Mouse (Mus musculus): ENCODE measurements around the gene Mapk10. TPM values are rescaled to one million over a fixed set of nuclear protein-coding genes. Genes with fewer than 3 reads are reported as not detected.
"Not testable (repeated sequence)": the region's sequence is repeated elsewhere in the genome, so short reads cannot be mapped to it uniquely, and the experiment has no call there.

The Mapk10 gene
- polyA plus RNA-seq, 1 experiment from 2014 or later, result 82.3 TPM

DNA sequence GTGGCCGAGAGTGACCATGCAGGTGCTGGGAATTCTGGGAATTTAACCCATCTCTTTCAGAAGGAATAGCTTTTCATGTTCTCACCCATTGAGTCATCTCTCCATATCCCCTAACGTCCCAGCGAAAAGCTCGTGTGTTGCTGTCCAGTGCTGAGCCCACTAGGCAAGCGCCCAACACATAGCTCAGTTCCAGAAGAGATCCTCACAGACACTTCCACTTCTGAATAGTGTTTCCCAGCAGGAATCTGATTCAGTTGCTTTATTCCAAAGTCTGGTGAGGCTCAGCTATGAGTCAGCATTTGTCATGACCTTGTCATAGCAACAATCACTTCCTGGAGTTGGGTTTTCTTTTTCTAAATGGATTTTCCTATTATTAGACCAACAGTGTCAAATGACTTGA is 217.2 kb downstream of the Mapk10 start:
- Histone ChIP-seq H3K27me3 (no peaks in the 10 kb centered on the region), H3K27ac (replicated peaks) (no peak overlapping the region), H3K9ac (no peak overlapping the region), H3K4me3 (no peak overlapping the region), H3K4me1 (replicated peaks) (no peaks in the 10 kb centered on the region), H3K36me3 (peaks cover 13% of the 10 kb centered on the region), H3K4me2 (no peak overlapping the region), H3K9me3 (no peaks in the 10 kb centered on the region)
- WGBS, result 89% methylated on average over 5 of the region's 5 CpGs
- no peak for ATAC-seq (ENCODE audit: low read depth)

GRCm38 (mm10) chr5:102991691-102992090 is 219.4 kb downstream of the Mapk10 start:
- H3K27me3 ChIP-seq, result no peaks in the 10 kb centered on the region
- H3K4me1 ChIP-seq (replicated peaks), result no peaks in the 10 kb centered on the region
- WGBS, result 72% methylated on average over 2 of the region's 2 CpGs
- ATAC-seq (ENCODE audit: low read depth), result no peak
- no peak overlapping the region for H3K4me3 ChIP-seq
- peaks cover 30% of the 10 kb centered on the region for H3K36me3 ChIP-seq
- H3K27ac ChIP-seq (replicated peaks), result no peak overlapping the region
- H3K4me2 ChIP-seq, result no peak overlapping the region
- no peaks in the 10 kb centered on the region for H3K9me3 ChIP-seq
- H3K9ac ChIP-seq, result no peak overlapping the region

GRCm38 (mm10) chr5:102978382-102978781 is 232.8 kb downstream of the Mapk10 start:
- H3K27me3 ChIP-seq, result no peaks in the 10 kb centered on the region
- no peak overlapping the region for H3K27ac ChIP-seq (replicated peaks)
- H3K4me2 ChIP-seq, result no peak overlapping the region
- H3K36me3 ChIP-seq, result no peaks in the 10 kb centered on the region
- H3K4me1 ChIP-seq (replicated peaks), result peaks cover 24% of the 10 kb centered on the region
- H3K9me3 ChIP-seq, result no peaks in the 10 kb centered on the region
- no peak overlapping the region for H3K9ac ChIP-seq
- WGBS, result 82% methylated on average over 2 of the region's 2 CpGs
- ATAC-seq (ENCODE audit: low read depth), result no peak
- no peak overlapping the region for H3K4me3 ChIP-seq

- 40% methylated on average over 6 of the region's 6 CpGs for WGBS
- H3K36me3 ChIP-seq, result no peaks in the 10 kb centered on the region
- peak overlapping the region; percentile 67 for H3K27ac ChIP-seq (replicated peaks)
- no peak overlapping the region for H3K9ac ChIP-seq
- H3K4me3 ChIP-seq, result no peak overlapping the region
- H3K27me3 ChIP-seq, result no peaks in the 10 kb centered on the region
- peaks cover 28% of the 10 kb centered on the region for H3K4me1 ChIP-seq (replicated peaks)
- ATAC-seq (ENCODE audit: low read depth), result peak; percentile 76; the same call in 1 of the 2 replicates
- no peak overlapping the region for H3K4me2 ChIP-seq
- H3K9me3 ChIP-seq, result no peaks in the 10 kb centered on the region
Observed at GRCm38 (mm10) chr5:102977138-102977537, 234.0 kb downstream of the Mapk10 start.

DNA sequence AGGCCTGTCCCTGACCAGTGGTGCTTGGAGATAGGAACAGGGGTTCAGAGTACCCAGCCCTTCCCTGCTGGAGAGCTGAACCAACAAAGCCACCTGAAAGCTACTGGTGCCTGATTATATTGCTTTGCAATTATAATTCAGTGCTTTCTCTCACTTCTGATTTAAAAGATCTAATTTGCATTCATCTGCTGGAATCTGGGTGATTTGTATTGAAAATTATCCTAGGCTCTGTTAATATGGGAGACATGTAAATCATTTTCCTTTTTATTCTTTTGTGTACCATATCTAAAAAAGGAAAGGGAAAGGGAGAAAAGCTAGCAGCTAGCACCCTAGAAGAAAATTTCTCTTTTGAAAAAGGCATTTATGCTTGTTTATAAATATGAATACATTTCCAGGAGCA is 234.6 kb downstream of the Mapk10 start:
- Histone ChIP-seq H3K4me3 (no peak overlapping the region), H3K27ac (replicated peaks) (peak overlapping the region; percentile 67), H3K4me1 (replicated peaks) (peaks cover 28% of the 10 kb centered on the region), H3K4me2 (no peak overlapping the region), H3K9me3 (no peaks in the 10 kb centered on the region), H3K27me3 (no peaks in the 10 kb centered on the region), H3K9ac (no peak overlapping the region), H3K36me3 (no peaks in the 10 kb centered on the region)
- no peak for ATAC-seq (ENCODE audit: low read depth)

DNA sequence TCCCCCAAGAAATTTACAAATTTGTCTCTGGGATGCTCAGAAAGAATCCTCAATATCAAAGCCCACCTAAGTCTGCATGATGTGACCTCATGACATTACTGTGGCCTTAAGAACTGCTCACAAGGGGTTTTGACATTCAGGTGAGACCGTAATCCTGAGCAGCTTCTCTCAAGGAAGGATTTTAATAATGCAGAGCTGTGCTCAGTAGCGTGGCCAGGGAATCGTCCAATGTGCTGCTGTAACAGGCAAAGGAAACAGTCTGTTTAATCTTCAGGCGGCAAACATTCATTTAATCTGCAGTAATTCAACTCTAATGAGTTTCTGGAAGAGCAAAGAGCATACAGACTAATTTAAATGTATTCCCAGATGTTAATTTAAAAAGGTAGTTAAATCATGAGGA is 236.7 kb downstream of the Mapk10 start:
- no peaks in the 10 kb centered on the region for H3K27me3 ChIP-seq
- peaks cover 28% of the 10 kb centered on the region for H3K4me1 ChIP-seq (replicated peaks)
- no peak overlapping the region for H3K4me3 ChIP-seq
- ATAC-seq (ENCODE audit: low read depth), result no peak
- 51% methylated on average over 4 of the region's 4 CpGs for WGBS
- no peaks in the 10 kb centered on the region for H3K9me3 ChIP-seq
- H3K27ac ChIP-seq (replicated peaks), result peak overlapping the region; percentile 76
- H3K36me3 ChIP-seq, result no peaks in the 10 kb centered on the region
- H3K4me2 ChIP-seq, result no peak overlapping the region
- no peak overlapping the region for H3K9ac ChIP-seq

DNA sequence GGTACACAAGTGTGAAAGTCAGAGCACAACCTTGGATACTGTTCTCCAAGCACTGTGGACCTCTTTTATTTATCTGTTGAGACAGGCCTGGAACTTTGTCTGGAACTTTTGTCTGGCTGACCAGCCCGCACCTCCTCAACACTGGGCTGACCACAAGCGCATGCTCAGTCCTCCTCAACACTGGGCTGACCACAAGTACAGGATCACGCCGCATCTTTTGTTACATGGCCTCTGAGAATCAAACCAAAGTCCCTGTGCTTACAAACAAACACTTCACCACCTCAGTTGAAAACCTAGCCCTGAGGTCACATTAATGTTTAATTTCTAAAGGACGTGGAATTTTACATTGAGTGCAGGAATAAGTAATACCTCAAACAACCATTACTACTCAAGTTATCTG is 246.7 kb downstream of the Mapk10 start:
- no peak overlapping the region for H3K4me3 ChIP-seq
- H3K4me1 ChIP-seq (replicated peaks), result 0 out of 2 replicates have a peak, but pooled peaks cover 3% of the 10 kb centered on the region
- H3K27me3 ChIP-seq, result no peaks in the 10 kb centered on the region
- H3K9ac ChIP-seq, result no peak overlapping the region
- no peaks in the 10 kb centered on the region for H3K9me3 ChIP-seq
- H3K27ac ChIP-seq (replicated peaks), result no peak overlapping the region
- no peak for ATAC-seq (ENCODE audit: low read depth)
- no peak overlapping the region for H3K4me2 ChIP-seq
- WGBS, result 92% methylated on average over 5 of the region's 5 CpGs
- peaks cover 34% of the 10 kb centered on the region for H3K36me3 ChIP-seq

DNA sequence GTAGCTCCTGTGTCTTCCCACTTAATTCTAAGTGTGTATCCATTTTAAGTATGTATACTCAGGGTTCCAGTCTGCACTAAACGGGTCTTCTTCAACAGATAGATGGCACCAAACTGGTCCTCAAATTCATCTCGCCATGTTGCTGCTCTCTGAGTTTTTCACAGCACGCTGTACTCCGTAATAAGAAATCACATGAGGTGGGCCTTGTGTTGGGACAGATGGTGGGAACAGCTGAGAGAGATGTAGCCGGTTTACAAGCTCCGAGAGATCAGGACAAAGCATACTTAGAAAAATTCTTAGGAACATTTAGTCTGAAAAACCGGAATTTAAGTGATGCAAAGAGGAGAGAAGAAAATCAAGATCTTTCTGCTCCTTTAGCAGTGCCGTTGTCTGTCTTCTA is 257.7 kb downstream of the Mapk10 start:
- no peaks in the 10 kb centered on the region for H3K4me1 ChIP-seq (replicated peaks)
- H3K9me3 ChIP-seq, result no peaks in the 10 kb centered on the region
- WGBS, result 86% methylated on average over 8 of the region's 8 CpGs
- H3K9ac ChIP-seq, result no peak overlapping the region
- no peaks in the 10 kb centered on the region for H3K27me3 ChIP-seq
- no peak overlapping the region for H3K27ac ChIP-seq (replicated peaks)
- H3K4me2 ChIP-seq, result no peak overlapping the region
- ATAC-seq (ENCODE audit: low read depth), result no peak
- peaks cover 5% of the 10 kb centered on the region; the same call in 1 of the 2 replicates for H3K36me3 ChIP-seq
- no peak overlapping the region for H3K4me3 ChIP-seq

- Histone ChIP-seq H3K4me2 (no peak overlapping the region), H3K27me3 (no peaks in the 10 kb centered on the region), H3K9me3 (no peaks in the 10 kb centered on the region), H3K4me1 (replicated peaks) (no peaks in the 10 kb centered on the region), H3K4me3 (no peak overlapping the region), H3K36me3 (peaks cover 5% of the 10 kb centered on the region; the same call in 1 of the 2 replicates), H3K9ac (no peak overlapping the region), H3K27ac (replicated peaks) (no peak overlapping the region)
- no peak for ATAC-seq (ENCODE audit: low read depth)
- 82% methylated on average over 3 of the region's 3 CpGs for WGBS
Observed at GRCm38 (mm10) chr5:102952918-102953317, 258.2 kb downstream of the Mapk10 start.

DNA sequence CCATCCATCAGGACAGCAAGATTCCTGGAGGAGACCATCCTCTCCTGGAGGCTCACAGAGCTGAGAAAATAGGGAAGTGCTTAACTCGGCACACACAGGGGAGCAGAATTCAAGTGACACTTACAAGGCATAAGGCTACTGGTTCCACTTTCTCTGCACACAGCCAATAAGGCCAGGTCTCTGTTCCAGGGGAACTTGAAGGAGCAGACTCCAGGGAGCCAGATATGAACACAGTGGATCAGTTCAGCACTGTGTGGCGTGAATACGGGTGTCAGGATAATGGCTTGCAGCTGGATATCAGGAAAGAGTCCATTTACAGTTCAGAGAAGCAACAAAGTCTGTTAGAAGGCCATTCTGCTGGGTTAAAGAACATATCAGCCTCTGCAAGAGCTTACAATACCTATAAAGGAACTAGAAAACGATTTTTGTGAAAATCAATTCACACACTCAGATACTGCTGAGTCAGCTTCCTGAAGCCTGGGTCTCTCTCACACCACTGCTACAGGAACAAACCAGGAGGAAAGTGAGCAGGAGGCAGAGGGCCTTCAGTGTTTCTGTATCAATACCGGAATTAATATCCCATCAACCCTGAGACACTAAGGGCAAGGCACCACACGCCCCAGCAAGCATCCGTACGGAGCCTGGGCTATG is 263.9 kb downstream of the Mapk10 start:
- no peak for ATAC-seq (ENCODE audit: low read depth)
- 83% methylated on average over 8 of the region's 8 CpGs for WGBS
- no peak overlapping the region for H3K9ac ChIP-seq
- no peak overlapping the region for H3K27ac ChIP-seq (replicated peaks)
- no peaks in the 10 kb centered on the region for H3K9me3 ChIP-seq
- H3K36me3 ChIP-seq, result peaks cover 6% of the 10 kb centered on the region; the same call in 1 of the 2 replicates
- no peaks in the 10 kb centered on the region for H3K27me3 ChIP-seq
- H3K4me1 ChIP-seq (replicated peaks), result no peaks in the 10 kb centered on the region
- no peak overlapping the region for H3K4me3 ChIP-seq
- H3K4me2 ChIP-seq, result no peak overlapping the region

GRCm38 (mm10) chr5:102946625-102947024 is 264.5 kb downstream of the Mapk10 start:
- 93% methylated on average over 8 of the region's 8 CpGs for WGBS
- Histone ChIP-seq H3K27me3 (no peaks in the 10 kb centered on the region), H3K4me2 (no peak overlapping the region), H3K9me3 (no peaks in the 10 kb centered on the region), H3K27ac (replicated peaks) (no peak overlapping the region), H3K9ac (no peak overlapping the region), H3K4me3 (no peak overlapping the region), H3K36me3 (peaks cover 6% of the 10 kb centered on the region; the same call in 1 of the 2 replicates), H3K4me1 (replicated peaks) (no peaks in the 10 kb centered on the region)
- ATAC-seq (ENCODE audit: low read depth), result no peak

- ATAC-seq (ENCODE audit: low read depth), result not testable (repeated sequence)
Observed at GRCm38 (mm10) chr5:102943864-102944630, 267.1 kb downstream of the Mapk10 start.

More at GRCm38 (mm10) chr5:102943864-102944630, 267.1 kb downstream of the Mapk10 start:
- peaks cover 13% of the 10 kb centered on the region; the same call in 1 of the 2 replicates for H3K36me3 ChIP-seq
- H3K27ac ChIP-seq (replicated peaks); H3K4me1 ChIP-seq (replicated peaks); H3K27me3 ChIP-seq; H3K9ac ChIP-seq; H3K9me3 ChIP-seq; H3K4me3 ChIP-seq; H3K4me2 ChIP-seq: not testable (repeated sequence)
- WGBS, result 82% methylated on average over 17 of the region's 17 CpGs

Data from neural tube, embryonic 13.5 days (tissue).